Mouse (Mus musculus): ENCODE measurements around the gene Shq1. TPM values are rescaled to one million over a fixed set of nuclear protein-coding genes. Genes with fewer than 3 reads are reported as not detected.

Shq1 gene
- polyA plus RNA-seq, 1 experiment from 2014 or later = 9.6 TPM

DNA sequence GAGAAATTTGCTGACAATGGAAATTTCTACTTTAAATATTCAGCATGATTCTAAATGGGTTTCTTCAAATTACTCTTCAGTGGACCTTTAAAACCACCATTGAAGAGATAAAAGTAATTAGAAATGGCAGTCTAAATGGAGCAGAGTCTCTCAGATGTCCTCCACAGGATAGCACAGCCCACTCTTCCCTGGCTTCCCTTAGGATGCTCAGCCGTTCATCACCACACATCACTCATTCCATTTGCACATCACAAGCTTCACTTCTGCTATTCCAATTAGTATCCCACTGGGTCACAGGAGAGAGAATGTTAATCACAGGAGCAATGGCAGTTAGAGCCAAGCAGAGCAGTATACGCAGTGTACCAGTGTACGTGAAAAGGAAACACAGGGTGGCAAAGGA, 18.4 kb downstream of the Shq1 start:
- Histone ChIP-seq H3K27ac (replicated peaks; ENCODE audit: low read depth, low read length) (no peak overlapping the region), H3K36me3 (ENCODE audit: control insufficient read depth, insufficient read depth, low read length) (0 out of 2 replicates have a peak, but pooled peaks cover 4% of the 10 kb centered on the region), H3K9ac (replicated peaks; ENCODE audit: low read length) (no peak overlapping the region), H3K4me2 (ENCODE audit: low read length) (no peak overlapping the region), H3K9me3 (ENCODE audit: control insufficient read depth, low read length) (no peaks in the 10 kb centered on the region), H3K4me3 (replicated peaks; ENCODE audit: low read depth, low read length) (no peak overlapping the region), H3K4me1 (ENCODE audit: control insufficient read depth, insufficient read depth, low read length) (no peaks in the 10 kb centered on the region), H3K27me3 (ENCODE audit: control insufficient read depth, insufficient read depth, low read length) (no peaks in the 10 kb centered on the region)
- peak; percentile 36 for DNase-seq
- ATAC-seq (ENCODE audit: low FRiP score, low TSS enrichment) = no peak
- 58% methylated on average over 3 of the region's 3 CpGs for WGBS

DNA sequence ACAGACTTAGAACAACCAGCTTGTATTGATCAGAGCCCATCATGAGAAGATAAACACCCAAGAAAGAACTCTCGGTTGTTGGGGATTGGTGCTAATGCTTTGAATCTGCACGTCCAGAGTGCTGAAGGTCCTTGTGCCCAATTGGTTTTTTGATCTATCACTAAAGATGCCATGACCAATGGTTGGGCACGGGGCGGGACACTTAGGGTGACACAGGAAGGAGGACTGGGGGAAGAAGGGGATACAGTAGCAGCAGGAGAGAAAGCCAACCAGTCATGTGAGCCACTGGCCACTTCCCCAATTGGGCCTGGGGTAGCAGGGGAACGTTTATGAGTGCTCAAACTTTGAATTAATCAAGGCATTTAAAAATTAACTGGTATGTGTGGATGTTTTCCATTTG, 23.8 kb downstream of the Shq1 start:
- H3K9me3 ChIP-seq (ENCODE audit: control insufficient read depth, low read length) = no peaks in the 10 kb centered on the region
- H3K4me2 ChIP-seq (ENCODE audit: low read length) = no peak overlapping the region
- ATAC-seq (ENCODE audit: low FRiP score, low TSS enrichment) (no peak), DNase-seq (no peak)
- H3K27me3 ChIP-seq (ENCODE audit: control insufficient read depth, insufficient read depth, low read length) = no peaks in the 10 kb centered on the region
- H3K36me3 ChIP-seq (ENCODE audit: control insufficient read depth, insufficient read depth, low read length) = no peaks in the 10 kb centered on the region
- H3K27ac ChIP-seq (replicated peaks; ENCODE audit: low read depth, low read length) = no peak overlapping the region
- H3K4me3 ChIP-seq (replicated peaks; ENCODE audit: low read depth, low read length) = no peak overlapping the region
- 84% methylated on average over 5 of the region's 5 CpGs for WGBS
- H3K4me1 ChIP-seq (ENCODE audit: control insufficient read depth, insufficient read depth, low read length) = peaks cover 4% of the 10 kb centered on the region; the same call in 1 of the 2 replicates
- H3K9ac ChIP-seq (replicated peaks; ENCODE audit: low read length) = no peak overlapping the region

DNA sequence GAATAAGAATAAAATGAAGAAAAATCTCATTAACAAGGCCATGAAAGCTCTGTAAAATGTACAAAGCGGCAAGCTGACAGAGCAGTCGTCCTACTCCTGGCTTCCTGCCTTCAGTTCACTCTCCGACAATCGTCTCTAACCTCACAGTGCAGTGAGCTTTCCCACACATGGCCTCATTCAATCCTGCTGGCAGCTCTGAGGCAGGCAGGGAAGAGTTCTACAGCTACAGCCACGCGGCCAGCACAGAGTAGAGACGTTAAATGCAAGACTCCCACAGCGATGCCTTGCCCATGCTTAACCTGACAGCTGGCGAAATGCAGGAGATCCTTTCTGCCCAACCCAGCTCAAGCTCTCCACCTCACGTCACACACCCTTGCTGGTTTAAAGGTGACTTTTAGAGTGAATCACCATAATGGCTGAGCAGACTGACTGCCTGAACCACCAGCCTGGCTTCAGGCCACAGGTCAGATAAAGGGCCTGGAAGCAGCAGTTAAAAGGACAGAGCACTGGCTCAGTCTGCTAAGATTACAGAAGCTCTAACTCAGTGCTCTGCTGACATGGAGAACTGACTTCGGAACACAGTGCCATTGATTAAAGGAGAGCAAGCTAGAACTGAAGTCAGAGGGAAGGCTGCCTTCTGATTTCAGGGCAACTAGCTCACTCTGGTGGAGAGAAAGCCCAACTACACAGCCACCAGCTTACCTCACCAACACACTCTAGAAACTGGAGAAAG, 25.3 kb downstream of the Shq1 start:
- ATAC-seq (ENCODE audit: low FRiP score, low TSS enrichment) (peak; percentile 62; the same call in 1 of the 2 replicates), DNase-seq (peak; percentile 87)
- no peaks in the 10 kb centered on the region for H3K9me3 ChIP-seq (ENCODE audit: control insufficient read depth, low read length)
- H3K36me3 ChIP-seq (ENCODE audit: control insufficient read depth, insufficient read depth, low read length) = no peaks in the 10 kb centered on the region
- H3K27ac ChIP-seq (replicated peaks; ENCODE audit: low read depth, low read length) = no peak overlapping the region
- no peak overlapping the region for H3K4me3 ChIP-seq (replicated peaks; ENCODE audit: low read depth, low read length)
- H3K27me3 ChIP-seq (ENCODE audit: control insufficient read depth, insufficient read depth, low read length) = no peaks in the 10 kb centered on the region
- H3K4me1 ChIP-seq (ENCODE audit: control insufficient read depth, insufficient read depth, low read length) = peaks cover 4% of the 10 kb centered on the region; the same call in 1 of the 2 replicates
- 65% methylated on average over 11 of the region's 11 CpGs for WGBS
- no peak overlapping the region for H3K4me2 ChIP-seq (ENCODE audit: low read length)
- no peak overlapping the region for H3K9ac ChIP-seq (replicated peaks; ENCODE audit: low read length)

DNA sequence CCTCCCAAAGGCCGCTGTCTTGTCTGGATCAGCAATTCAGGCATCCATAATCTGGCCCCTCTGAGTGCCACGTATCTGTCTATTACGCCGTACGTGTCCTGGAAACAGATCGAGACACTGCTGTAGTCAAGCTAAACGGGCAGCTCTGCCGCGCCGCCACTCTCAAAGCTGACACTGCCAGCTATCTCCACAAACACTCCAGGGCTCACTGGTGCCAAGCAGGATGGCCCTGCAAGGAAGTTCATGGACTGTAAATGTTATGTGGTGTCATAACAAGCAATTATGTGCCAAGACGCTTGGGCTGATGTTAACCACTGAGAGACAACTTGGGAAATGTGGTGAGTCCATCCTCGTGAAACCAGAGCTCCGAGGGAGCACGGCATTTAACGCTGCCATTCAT, 26.3 kb downstream of the Shq1 start:
- Histone ChIP-seq H3K9ac (replicated peaks; ENCODE audit: low read length) (no peak overlapping the region), H3K27me3 (ENCODE audit: control insufficient read depth, insufficient read depth, low read length) (no peaks in the 10 kb centered on the region), H3K4me1 (ENCODE audit: control insufficient read depth, insufficient read depth, low read length) (peaks cover 4% of the 10 kb centered on the region; the same call in 1 of the 2 replicates), H3K4me3 (replicated peaks; ENCODE audit: low read depth, low read length) (no peak overlapping the region), H3K4me2 (ENCODE audit: low read length) (no peak overlapping the region), H3K9me3 (ENCODE audit: control insufficient read depth, low read length) (no peaks in the 10 kb centered on the region), H3K36me3 (ENCODE audit: control insufficient read depth, insufficient read depth, low read length) (no peaks in the 10 kb centered on the region), H3K27ac (replicated peaks; ENCODE audit: low read depth, low read length) (no peak overlapping the region)
- no peak for ATAC-seq (ENCODE audit: low FRiP score, low TSS enrichment)
- peak; percentile 35 for DNase-seq
- WGBS = 82% methylated on average over 15 of the region's 15 CpGs

DNA sequence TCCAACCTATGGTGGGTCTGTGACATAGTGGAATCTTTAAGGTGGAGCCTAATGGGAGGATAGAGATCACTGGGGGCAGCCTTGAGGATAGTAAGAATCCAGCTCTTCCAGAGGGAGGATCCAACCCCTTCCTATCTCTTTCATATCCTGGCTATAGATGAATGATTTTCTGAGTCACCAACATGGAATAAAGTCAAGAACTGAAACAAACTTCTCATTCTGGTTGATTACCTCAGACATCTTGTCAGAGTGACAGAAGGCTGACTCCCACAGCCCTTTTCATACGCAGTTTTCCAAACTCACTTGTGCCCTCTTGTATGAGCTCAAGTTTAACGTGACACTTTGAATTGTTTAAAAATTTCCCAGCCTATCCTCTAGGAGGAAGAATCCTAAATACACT, 28.2 kb downstream of the Shq1 start:
- no peaks in the 10 kb centered on the region for H3K9me3 ChIP-seq (ENCODE audit: control insufficient read depth, low read length)
- H3K9ac ChIP-seq (replicated peaks; ENCODE audit: low read length) = no peak overlapping the region
- H3K4me1 ChIP-seq (ENCODE audit: control insufficient read depth, insufficient read depth, low read length) = peaks cover 4% of the 10 kb centered on the region; the same call in 1 of the 2 replicates
- no peak overlapping the region for H3K4me2 ChIP-seq (ENCODE audit: low read length)
- H3K36me3 ChIP-seq (ENCODE audit: control insufficient read depth, insufficient read depth, low read length) = no peaks in the 10 kb centered on the region
- H3K27me3 ChIP-seq (ENCODE audit: control insufficient read depth, insufficient read depth, low read length) = no peaks in the 10 kb centered on the region
- ATAC-seq (ENCODE audit: low FRiP score, low TSS enrichment) (no peak), DNase-seq (no peak)
- no peak overlapping the region for H3K27ac ChIP-seq (replicated peaks; ENCODE audit: low read depth, low read length)
- WGBS = 80% methylated on average over 2 of the region's 2 CpGs
- no peak overlapping the region for H3K4me3 ChIP-seq (replicated peaks; ENCODE audit: low read depth, low read length)

DNA sequence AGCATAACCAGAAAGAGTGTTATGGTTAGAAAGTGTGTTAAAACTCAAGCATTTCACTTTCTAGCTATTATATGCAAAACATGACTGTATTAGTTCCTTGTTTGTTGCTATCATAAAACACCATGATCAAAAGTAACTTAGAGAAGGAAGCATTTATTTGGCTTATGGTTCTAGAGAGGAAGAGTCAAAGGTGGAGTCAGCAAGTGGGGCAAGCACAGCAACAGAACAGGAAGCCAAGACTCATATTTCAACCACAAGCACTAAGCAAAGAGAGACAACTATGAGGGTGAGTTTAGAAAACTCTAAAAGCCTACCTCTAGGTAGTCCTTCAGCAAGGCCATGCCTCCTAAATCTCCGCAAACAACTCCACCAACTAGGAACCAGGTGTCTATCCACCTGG, 30.4 kb downstream of the Shq1 start:
- Histone ChIP-seq H3K27me3 (ENCODE audit: control insufficient read depth, insufficient read depth, low read length) (no peaks in the 10 kb centered on the region), H3K4me3 (replicated peaks; ENCODE audit: low read depth, low read length) (no peak overlapping the region), H3K4me1 (ENCODE audit: control insufficient read depth, insufficient read depth, low read length) (peaks cover 2% of the 10 kb centered on the region; the same call in 1 of the 2 replicates), H3K27ac (replicated peaks; ENCODE audit: low read depth, low read length) (no peak overlapping the region), H3K36me3 (ENCODE audit: control insufficient read depth, insufficient read depth, low read length) (no peaks in the 10 kb centered on the region), H3K9ac (replicated peaks; ENCODE audit: low read length) (no peak overlapping the region), H3K4me2 (ENCODE audit: low read length) (no peak overlapping the region), H3K9me3 (ENCODE audit: control insufficient read depth, low read length) (no peaks in the 10 kb centered on the region)
- 97% methylated on average over 1 of the region's 1 CpGs for WGBS
- ATAC-seq (ENCODE audit: low FRiP score, low TSS enrichment) = no peak
- no peak for DNase-seq

DNA sequence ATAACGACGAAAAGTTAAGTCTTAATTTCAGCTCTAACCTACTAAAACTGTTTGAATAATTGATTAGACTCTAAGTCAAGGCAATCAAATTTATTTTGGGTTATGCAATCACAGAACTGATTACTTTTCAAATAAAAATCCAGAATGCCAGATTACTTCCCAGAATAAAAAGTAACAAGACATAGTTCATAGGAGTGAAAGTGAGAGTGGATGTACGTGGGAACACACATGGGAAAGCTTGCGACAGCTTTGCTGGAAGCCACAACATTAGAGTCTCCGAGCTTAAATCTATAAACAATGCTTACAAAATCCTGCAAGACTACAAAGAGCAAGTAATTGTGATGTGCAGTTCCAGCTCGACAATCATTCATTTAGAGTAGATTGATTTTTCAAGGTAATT, 41.9 kb downstream of the Shq1 start:
- H3K9ac ChIP-seq (replicated peaks; ENCODE audit: low read length) = no peak overlapping the region
- no peaks in the 10 kb centered on the region for H3K9me3 ChIP-seq (ENCODE audit: control insufficient read depth, low read length)
- H3K36me3 ChIP-seq (ENCODE audit: control insufficient read depth, insufficient read depth, low read length) = no peaks in the 10 kb centered on the region
- no peaks in the 10 kb centered on the region for H3K27me3 ChIP-seq (ENCODE audit: control insufficient read depth, insufficient read depth, low read length)
- 85% methylated on average over 6 of the region's 6 CpGs for whole genome bisulfite sequencing
- no peak overlapping the region for H3K4me3 ChIP-seq (replicated peaks; ENCODE audit: low read depth, low read length)
- DNase-seq = no peak
- no peak overlapping the region for H3K4me2 ChIP-seq (ENCODE audit: low read length)
- ATAC-seq (ENCODE audit: low FRiP score, low TSS enrichment) = no peak
- no peaks in the 10 kb centered on the region for H3K4me1 ChIP-seq (ENCODE audit: control insufficient read depth, insufficient read depth, low read length)
- H3K27ac ChIP-seq (replicated peaks; ENCODE audit: low read depth, low read length) = no peak overlapping the region

DNA sequence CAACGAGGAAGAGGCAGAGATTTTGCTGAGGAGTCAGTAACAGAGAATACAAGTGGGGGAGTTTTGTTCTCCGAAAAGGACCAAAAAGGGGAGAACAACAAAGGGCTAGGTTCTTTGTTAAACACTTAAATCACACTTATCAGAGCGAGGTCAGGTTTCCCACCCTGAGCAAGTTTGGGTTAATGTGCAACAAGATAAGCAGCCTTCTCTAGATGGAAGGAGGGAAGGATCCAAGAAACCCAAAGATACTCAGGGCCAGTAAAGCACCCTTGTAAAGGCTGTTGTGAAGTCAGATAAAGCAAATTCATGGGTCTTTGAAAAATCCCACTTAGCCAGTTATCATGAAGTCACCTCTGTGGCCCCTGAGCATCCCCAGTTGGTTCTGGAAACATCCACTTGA, 42.7 kb downstream of the Shq1 start:
- no peak for ATAC-seq (ENCODE audit: low FRiP score, low TSS enrichment)
- 78% methylated on average over 3 of the region's 3 CpGs for WGBS
- Histone ChIP-seq H3K4me2 (ENCODE audit: low read length) (no peak overlapping the region), H3K4me3 (replicated peaks; ENCODE audit: low read depth, low read length) (no peak overlapping the region), H3K27ac (replicated peaks; ENCODE audit: low read depth, low read length) (no peak overlapping the region), H3K36me3 (ENCODE audit: control insufficient read depth, insufficient read depth, low read length) (no peaks in the 10 kb centered on the region), H3K27me3 (ENCODE audit: control insufficient read depth, insufficient read depth, low read length) (no peaks in the 10 kb centered on the region), H3K4me1 (ENCODE audit: control insufficient read depth, insufficient read depth, low read length) (no peaks in the 10 kb centered on the region), H3K9me3 (ENCODE audit: control insufficient read depth, low read length) (no peaks in the 10 kb centered on the region), H3K9ac (replicated peaks; ENCODE audit: low read length) (no peak overlapping the region)
- no peak for DNase-seq

DNA sequence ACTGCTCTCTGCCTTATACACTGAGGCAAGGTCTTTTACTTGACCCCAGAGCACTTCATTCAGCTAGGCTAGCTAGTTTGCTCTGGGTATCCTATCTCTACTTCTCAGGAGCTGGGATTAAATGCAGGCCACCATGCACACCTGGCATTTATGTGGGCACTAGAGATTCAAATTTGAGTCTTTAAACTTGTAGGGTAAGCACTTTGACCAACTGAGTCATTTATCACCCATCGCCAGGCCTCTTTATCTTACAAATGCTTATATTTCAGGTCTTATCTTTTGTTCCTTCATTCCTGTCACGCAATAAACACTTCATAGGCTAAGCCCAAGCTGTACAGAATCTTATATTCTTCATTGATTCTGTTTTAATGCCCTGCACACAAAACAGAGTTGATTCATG, 47.0 kb downstream of the Shq1 start:
- Histone ChIP-seq H3K4me3 (replicated peaks; ENCODE audit: low read depth, low read length) (no peak overlapping the region), H3K36me3 (ENCODE audit: control insufficient read depth, insufficient read depth, low read length) (no peaks in the 10 kb centered on the region), H3K9me3 (ENCODE audit: control insufficient read depth, low read length) (no peaks in the 10 kb centered on the region), H3K4me1 (ENCODE audit: control insufficient read depth, insufficient read depth, low read length) (no peaks in the 10 kb centered on the region), H3K27me3 (ENCODE audit: control insufficient read depth, insufficient read depth, low read length) (no peaks in the 10 kb centered on the region), H3K27ac (replicated peaks; ENCODE audit: low read depth, low read length) (no peak overlapping the region), H3K4me2 (ENCODE audit: low read length) (no peak overlapping the region), H3K9ac (replicated peaks; ENCODE audit: low read length) (no peak overlapping the region)
- DNase-seq (no peak), ATAC-seq (ENCODE audit: low FRiP score, low TSS enrichment) (no peak)
- WGBS = 83% methylated on average over 2 of the region's 2 CpGs

All from midbrain, embryonic 14.5 days (tissue).